In the genomic region with DNA sequence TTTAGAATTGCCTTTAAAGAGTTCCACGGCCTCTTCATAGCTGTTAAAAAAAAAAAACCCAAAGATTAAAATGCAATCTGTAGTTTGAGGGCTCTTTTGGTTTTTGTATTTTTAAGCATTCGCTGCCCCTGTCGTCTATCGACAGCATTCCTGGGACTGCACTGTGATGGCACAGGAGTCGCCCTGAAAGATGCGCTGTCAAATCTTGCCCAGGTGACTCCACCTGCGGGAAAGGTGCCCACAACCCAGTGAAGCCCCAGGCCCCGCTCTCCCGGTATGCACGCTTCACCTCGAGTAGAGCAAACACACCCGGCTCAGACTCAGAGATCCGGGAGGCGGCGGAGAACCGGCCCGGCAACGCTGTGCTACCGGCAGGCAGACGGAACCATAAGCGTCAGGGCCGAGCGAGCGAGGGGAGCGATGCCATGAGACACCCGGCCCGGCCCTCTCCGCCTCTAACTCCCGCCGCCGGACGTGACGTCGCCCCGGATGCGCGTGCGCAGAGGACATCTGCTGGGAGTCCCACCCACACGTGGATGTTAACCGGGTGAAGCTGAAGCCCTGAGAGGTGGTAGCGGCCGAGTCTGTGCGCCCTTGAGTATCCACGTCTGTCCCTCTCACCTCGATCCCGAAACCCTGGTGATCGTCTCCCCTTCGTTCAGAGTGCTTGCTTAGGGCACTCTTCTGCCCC, we compare ENCODE assay signal across 8 mouse cellular contexts. TPM values are rescaled to one million over a fixed set of nuclear protein-coding genes. Genes with fewer than 3 reads are reported as not detected.
A peak's percentile ranks its signal among the peaks of the same experiment; 100 is the strongest.
DNase-seq lines count a peak whose midpoint lies in the region; ATAC-seq and TF ChIP-seq lines count a peak whose summit lies in the region.

Tbc1d7 (minus strand) TSS at position 482 of the 691 bp plus-strand sequence.

- no peak for TF ChIP-seq CTCF in bone marrow macrophage, adult 2 months (IDR thresholded peaks at IDR 0.05; ENCODE audit: low read depth, low read length)
- TF ChIP-seq CTCF in embryonic fibroblast, embryonic 13.5 days (IDR thresholded peaks at IDR 0.05; ENCODE audit: borderline replicate concordance, insufficient read depth, low read length), result no peak

- peaks cover 7% of the 10 kb centered on the region for H3K4me1 ChIP-seq in bone marrow macrophage, adult 2 months (ENCODE audit: control insufficient read depth, insufficient read depth, low read length)
- no peaks in the 10 kb centered on the region for H3K4me1 ChIP-seq in embryonic fibroblast, embryonic 13.5 days (ENCODE audit: control insufficient read depth, insufficient read depth, low read length)
- peaks cover 5% of the 10 kb centered on the region for H3K4me1 ChIP-seq in kidney, embryonic 14.5 days (ENCODE audit: control insufficient read depth, insufficient read depth, low read length)
- peaks cover 9% of the 10 kb centered on the region for H3K4me1 ChIP-seq in limb, embryonic 15.5 days

- H3K9me3 ChIP-seq in kidney, embryonic 14.5 days (ENCODE audit: control insufficient read depth, low read length), result no peaks in the 10 kb centered on the region
- H3K9me3 ChIP-seq in limb, embryonic 15.5 days, result no peaks in the 10 kb centered on the region

- under 1% methylated on average over 48 of the region's 48 CpGs for WGBS in kidney, embryonic 14.5 days
- WGBS in limb, embryonic 15.5 days, result under 1% methylated on average over 48 of the region's 48 CpGs

- peak within 1 kb of the TSS; percentile 79 for H3K4me2 ChIP-seq in kidney, embryonic 14.5 days (replicated peaks; ENCODE audit: low read depth, low read length)
- peak within 1 kb of the TSS; percentile 78 for H3K4me2 ChIP-seq in limb, embryonic 15.5 days

- peak within 1 kb of the TSS; percentile 84 for H3K4me3 ChIP-seq in bone marrow macrophage, adult 2 months (ENCODE audit: insufficient read depth, low read length)
- peak within 1 kb of the TSS; percentile 71 for H3K4me3 ChIP-seq in embryonic fibroblast, embryonic 13.5 days (ENCODE audit: insufficient read depth, low read length)
- H3K4me3 ChIP-seq in kidney, embryonic 14.5 days (ENCODE audit: low read length), result peak within 1 kb of the TSS; percentile 56
- peak within 1 kb of the TSS; percentile 69 for H3K4me3 ChIP-seq in limb, embryonic 15.5 days

- peak within 1 kb of the TSS; percentile 41 for H3K27ac ChIP-seq in bone marrow macrophage, adult 2 months (ENCODE audit: insufficient read depth, low read depth, low read length)
- H3K27ac ChIP-seq in embryonic fibroblast, embryonic 13.5 days (ENCODE audit: insufficient read depth, low read length), result peak within 1 kb of the TSS; percentile 53
- H3K27ac ChIP-seq in kidney, embryonic 14.5 days (ENCODE audit: low read depth, low read length), result peak within 1 kb of the TSS; percentile 71
- H3K27ac ChIP-seq in limb, embryonic 15.5 days, result peak within 1 kb of the TSS; percentile 83

- H3K27me3 ChIP-seq in kidney, embryonic 14.5 days (ENCODE audit: control insufficient read depth, insufficient read depth, low read length), result no peaks in the 10 kb centered on the region
- no peaks in the 10 kb centered on the region for H3K27me3 ChIP-seq in limb, embryonic 15.5 days

- H3K9ac ChIP-seq in kidney, embryonic 14.5 days (ENCODE audit: low read depth, low read length), result peak within 1 kb of the TSS; percentile 66
- peak within 1 kb of the TSS; percentile 66 for H3K9ac ChIP-seq in limb, embryonic 15.5 days

- DNase-seq in A20 (ENCODE audit: low read depth, low spot score), result peak; percentile 96
- DNase-seq in heart, adult 9 months (ENCODE audit: low spot score in 2 of 2), result peak; percentile 97 to 98
- DNase-seq in monocyte, adult 2 months (ENCODE audit: low read depth in 1 of 2, low spot score in 2 of 2), result peak; percentile 91 to 97
- peak; percentile 96 to 98 for DNase-seq in spleen, postnatal 36 days (ENCODE audit: low spot score in 2 of 2)

- peaks cover 2% of the 10 kb centered on the region; the same call in 1 of the 2 replicates for H3K36me3 ChIP-seq in kidney, embryonic 14.5 days (ENCODE audit: control insufficient read depth, insufficient read depth, low read length)
- peaks cover 15% of the 10 kb centered on the region for H3K36me3 ChIP-seq in limb, embryonic 15.5 days

- peak; percentile 96 for ATAC-seq in kidney, embryonic 14.5 days (ENCODE audit: low FRiP score, low TSS enrichment)
- peak; percentile 91 for ATAC-seq in limb, embryonic 15.5 days (ENCODE audit: insufficient number of reproducible peaks, low FRiP score, low TSS enrichment, low read depth)

- TF ChIP-seq POLR2A in bone marrow macrophage, adult 2 months (IDR thresholded peaks at IDR 0.05; ENCODE audit: borderline replicate concordance, low read depth, low read length), result 0 out of 2 replicates have a peak, but pooled peaks have one; percentile 70
- TF ChIP-seq POLR2A in embryonic fibroblast, embryonic 13.5 days (IDR thresholded peaks at IDR 0.05; ENCODE audit: low read depth, low read length), result peak; percentile 98

RNA-seq across cellular contexts. Expression of gene Tbc1d7, which starts in this region (rescaled TPM):
- 15.1 and 17.8 TPM in 2 replicates for polyA plus RNA-seq in bone marrow macrophage, adult 2 months (2012; ENCODE audit: insufficient read depth, insufficient read length, missing spikeins)
- 26.3 and 26.8 TPM in 2 replicates for polyA plus RNA-seq in embryonic fibroblast, embryonic 13.5 days (2011; ENCODE audit: insufficient read length, low read depth, missing spikeins)
- 61.1 and 64.8 TPM in 2 replicates for polyA plus RNA-seq in kidney, embryonic 14.5 days (2014; fragmentation: Nextera tagmentation; extraction: Ambion mirVana)
- polyA plus RNA-seq in limb, embryonic 15.5 days (2015; fragmentation: Nextera tagmentation; extraction: Ambion mirVana), result 45.6 and 45.8 TPM in 2 replicates

Comparison
In these comparisons a context has a peak if more than half of its experiments do, and no peak if none do; other contexts are left out.
1. Peak in every context shown above with its lines: DNase-seq, ATAC-seq, H3K4me3 ChIP-seq and H3K27ac ChIP-seq.